Mouse (Mus musculus): ENCODE data around the gene Plpp6.

The Plpp6 gene

DNA sequence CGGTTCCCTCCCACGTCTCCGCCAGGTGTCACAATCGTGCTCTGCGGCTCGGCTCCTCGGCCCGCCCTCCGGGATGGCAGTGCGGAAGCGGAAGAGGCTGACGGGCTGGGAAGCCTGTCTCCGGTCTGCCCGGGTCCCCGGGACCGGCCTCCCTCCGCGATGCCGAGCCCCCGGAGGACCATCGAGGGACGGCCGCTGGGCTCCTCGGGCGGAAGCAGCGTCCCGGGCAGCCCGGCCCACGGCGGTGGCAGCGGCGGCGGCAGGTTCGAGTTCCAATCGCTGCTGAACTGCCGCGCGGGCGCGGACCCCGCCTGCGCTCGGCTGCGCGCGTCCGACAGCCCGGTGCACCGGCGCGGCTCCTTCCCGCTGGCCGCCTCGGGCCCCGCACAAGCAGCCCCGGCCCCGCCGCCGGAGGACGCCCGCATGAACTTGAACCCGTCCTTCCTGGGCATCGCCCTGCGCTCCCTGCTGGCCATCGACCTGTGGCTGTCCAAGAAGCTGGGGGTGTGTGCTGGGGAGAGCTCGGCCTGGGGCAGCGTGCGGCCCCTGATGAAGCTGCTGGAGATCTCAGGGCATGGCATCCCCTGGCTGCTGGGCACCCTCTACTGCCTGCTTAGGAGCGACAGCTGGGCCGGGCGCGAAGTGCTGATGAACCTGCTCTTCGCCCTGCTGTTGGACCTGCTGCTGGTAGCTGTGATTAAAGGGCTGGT is at the start of gene Plpp6:
Gene Plpp6 (plus strand): TSS at position 112 of the 710 bp plus-strand sequence.
- peak; percentile 74 for DNase-seq (ENCODE audit: extremely low spot score, low spot score)

DNA sequence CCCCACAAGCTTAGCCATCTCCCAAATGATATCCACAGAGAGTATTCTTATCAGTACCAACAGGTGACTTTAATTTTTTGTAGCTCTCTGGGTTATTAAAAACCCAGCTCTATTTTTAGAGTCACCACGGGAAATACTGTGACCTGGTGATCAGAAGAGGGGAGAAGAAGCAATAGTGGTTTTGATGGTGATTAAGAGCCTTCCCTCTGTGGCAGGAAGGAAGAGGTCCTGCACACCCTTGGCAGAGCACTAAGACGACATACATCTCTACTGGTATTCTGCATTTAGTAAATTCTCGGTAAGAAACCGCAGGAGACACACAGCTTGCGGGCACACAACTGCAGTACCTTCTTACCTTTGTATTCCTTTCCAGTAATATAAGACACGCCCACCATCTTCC is 49.2 kb upstream of the Plpp6 start:
- no peak for DNase-seq (ENCODE audit: extremely low spot score, low spot score)

- no peak for DNase-seq (ENCODE audit: extremely low spot score, low spot score)
Measured at GRCm38 (mm10) chr19:28915602-28916250, 48.0 kb upstream of the Plpp6 start.

GRCm38 (mm10) chr19:28916492-28916891 is 47.3 kb upstream of the Plpp6 start:
- DNase-seq (ENCODE audit: extremely low spot score, low spot score) = no peak

GRCm38 (mm10) chr19:28917839-28918238 is 45.9 kb upstream of the Plpp6 start:
- no peak for DNase-seq (ENCODE audit: extremely low spot score, low spot score)

DNA sequence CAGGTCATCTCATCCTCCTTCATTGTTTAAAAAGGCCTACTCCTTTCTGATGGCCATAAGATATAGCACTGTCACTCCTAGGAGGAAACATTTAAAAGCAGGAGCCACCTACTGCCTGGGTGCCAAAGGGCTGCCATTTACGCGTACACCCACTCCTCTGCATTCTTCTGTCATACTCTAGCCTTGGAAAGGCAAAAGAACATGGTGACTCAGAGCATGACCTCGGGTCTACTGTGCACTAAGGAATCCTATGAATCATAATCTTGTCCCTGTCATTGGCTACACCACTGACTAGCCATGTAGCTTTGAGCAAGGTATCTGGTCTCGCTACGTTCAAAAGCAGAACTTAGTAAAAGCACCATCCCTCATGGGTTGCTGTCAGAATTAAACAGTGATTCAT is 37.4 kb upstream of the Plpp6 start:
- no peak for DNase-seq (ENCODE audit: extremely low spot score, low spot score)

GRCm38 (mm10) chr19:28927396-28927795 is 36.4 kb upstream of the Plpp6 start:
- no peak for DNase-seq (ENCODE audit: extremely low spot score, low spot score)

DNA sequence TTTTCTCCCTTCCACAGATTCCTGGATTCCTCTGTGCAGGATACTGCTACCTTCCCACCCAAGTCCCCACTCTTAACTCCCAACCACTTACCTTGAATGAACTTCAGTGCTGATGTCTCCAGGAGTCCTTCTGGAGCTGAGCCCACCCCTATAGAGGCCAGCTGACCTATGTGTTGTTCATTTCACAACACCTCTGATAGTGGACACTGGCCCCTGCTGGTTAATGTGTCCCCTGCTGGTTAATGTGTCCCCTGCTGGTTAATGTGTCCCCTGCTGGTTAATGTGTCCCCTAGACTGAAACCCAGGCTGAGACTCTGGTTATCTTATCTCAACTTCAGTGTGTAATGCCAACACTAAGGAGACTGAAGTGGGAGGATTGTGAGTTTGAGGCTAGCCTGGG is 34.7 kb upstream of the Plpp6 start:
- no peak for DNase-seq (ENCODE audit: extremely low spot score, low spot score)

DNA sequence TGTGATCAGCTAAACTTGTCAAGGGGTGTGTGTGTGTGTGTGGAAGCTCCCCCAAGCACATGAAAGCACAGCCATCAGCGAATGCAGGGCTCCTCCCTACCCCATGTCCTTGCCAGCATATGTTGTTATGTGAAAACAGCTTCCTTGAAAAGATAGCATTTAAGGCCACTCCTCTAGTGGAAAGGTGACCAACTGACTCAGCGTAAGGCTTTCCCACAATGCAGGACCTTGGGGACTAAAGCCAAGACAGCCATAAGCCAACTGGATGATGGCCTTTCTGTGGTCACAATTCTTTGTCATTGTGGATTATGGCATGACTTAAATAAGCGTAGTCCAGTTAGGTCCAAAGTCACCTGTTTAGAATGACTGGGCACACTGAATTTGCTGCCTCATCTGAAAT is 28.9 kb upstream of the Plpp6 start:
- no peak for DNase-seq (ENCODE audit: extremely low spot score, low spot score)

- DNase-seq (ENCODE audit: extremely low spot score, low spot score) = no peak
Measured at GRCm38 (mm10) chr19:28940135-28940874, 23.4 kb upstream of the Plpp6 start.

GRCm38 (mm10) chr19:28941271-28941670 is 22.5 kb upstream of the Plpp6 start:
- DNase-seq (ENCODE audit: extremely low spot score, low spot score) = no peak

DNA sequence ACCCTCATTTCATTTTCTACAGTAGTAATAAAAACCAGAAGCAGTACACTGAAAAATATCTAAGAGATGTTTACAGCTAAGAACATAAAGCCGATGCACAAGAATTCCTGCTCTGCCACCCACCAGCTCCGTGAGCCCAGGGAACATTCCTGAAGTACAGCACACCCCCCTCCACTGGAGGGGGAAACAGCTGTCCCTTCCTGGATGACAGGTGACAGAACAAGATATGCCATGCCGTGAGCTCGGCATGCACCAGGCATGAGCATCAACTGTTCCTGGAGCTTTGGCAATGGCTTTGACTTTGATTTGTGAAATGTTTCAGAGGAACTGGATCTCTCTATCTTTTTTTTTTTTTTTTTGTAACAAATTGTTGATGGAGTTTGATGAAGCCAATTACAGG is 17.0 kb upstream of the Plpp6 start:
- DNase-seq (ENCODE audit: extremely low spot score, low spot score) = no peak

DNA sequence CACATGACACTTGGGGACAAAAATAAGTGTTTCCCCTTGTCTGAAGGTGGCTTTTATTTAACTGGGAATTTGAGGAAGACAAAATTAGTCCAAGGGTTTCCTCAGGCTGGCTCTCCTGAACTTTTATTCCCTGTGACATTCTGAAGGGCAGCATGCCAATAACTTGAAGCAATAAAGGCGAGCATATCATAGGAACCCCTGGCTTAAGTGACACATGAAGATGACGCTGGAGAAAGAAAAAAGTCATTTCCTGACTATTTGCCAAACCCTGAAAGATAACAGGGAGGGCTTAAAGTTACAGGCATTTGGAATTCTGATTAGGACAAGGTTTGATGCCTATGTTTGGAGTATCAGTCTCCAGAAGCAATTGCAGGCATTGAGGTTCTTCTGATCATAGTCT is 16.4 kb upstream of the Plpp6 start:
- DNase-seq (ENCODE audit: extremely low spot score, low spot score) = no peak

DNA sequence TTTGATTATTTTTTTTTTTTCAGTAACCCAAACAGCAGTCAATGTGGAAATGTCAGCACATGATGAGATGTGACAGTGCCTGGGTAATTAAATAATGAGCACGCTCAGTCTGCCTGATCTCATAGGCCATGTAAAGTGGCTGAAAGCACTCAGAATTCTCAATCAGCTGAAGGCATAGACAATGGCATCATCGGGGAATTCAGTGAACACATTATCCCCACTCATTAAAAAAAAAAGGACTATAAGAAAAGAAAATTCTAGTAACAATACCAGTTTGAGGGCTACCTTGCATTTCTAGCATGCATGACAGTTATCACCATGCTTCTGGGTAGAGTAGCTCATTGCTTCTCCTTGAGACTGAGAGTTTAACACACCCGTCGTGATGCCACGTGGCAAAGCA is 12.5 kb upstream of the Plpp6 start:
- DNase-seq (ENCODE audit: extremely low spot score, low spot score) = no peak

DNA sequence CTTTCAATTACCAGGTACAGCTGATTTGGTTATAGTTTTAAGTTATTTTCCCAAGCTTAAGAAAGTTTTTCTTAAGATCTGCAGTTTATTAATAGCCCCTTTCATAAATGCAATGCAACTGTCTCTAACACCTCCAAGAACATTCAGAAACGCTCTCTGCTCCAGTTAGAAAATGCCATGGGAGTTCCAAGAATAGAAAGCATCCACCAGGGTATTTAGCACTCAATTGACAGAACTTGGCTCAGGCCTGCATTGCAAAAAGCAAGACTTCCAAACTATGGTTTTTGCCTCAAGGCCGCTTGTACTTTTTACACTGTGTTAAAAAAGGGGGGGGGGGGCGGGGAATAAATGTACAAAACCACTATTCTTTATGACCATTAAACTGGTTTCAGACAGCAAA is 640 bp upstream of the Plpp6 start:
- no peak for DNase-seq (ENCODE audit: extremely low spot score, low spot score)

DNA sequence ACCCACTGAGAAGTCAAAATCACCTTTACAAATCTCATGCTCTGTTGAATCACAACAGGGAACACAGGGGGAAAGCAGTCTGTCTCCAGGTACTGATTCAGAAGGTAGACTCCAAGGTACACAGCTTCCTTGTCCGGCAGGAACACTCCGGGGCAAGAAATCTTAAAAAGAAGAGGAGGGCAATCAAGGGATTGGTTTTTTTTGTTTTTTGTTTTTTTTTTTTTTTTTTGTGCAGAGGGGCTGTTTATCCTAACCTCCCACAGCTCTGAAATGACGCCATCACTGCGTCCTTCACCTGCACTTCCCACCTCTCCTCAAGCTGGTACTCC is 276 bp upstream of the Plpp6 start:
- DNase-seq (ENCODE audit: extremely low spot score, low spot score) = no peak

DNA sequence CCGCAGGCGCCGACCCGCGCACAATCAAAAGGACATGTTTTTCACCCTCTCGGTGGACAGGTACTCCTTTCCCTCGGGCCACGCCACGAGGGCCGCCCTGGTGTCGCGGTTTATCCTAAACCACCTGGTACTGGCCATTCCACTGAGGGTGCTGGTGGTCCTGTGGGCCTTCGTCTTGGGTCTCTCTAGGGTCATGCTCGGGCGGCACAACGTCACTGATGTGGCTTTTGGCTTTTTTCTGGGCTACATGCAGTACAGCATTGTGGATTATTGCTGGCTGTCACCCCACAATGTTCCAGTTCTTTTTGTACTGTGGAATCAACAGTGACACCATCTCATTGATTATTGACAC is 775 bp downstream of the Plpp6 start:
- DNase-seq (ENCODE audit: extremely low spot score, low spot score) = no peak

DNA sequence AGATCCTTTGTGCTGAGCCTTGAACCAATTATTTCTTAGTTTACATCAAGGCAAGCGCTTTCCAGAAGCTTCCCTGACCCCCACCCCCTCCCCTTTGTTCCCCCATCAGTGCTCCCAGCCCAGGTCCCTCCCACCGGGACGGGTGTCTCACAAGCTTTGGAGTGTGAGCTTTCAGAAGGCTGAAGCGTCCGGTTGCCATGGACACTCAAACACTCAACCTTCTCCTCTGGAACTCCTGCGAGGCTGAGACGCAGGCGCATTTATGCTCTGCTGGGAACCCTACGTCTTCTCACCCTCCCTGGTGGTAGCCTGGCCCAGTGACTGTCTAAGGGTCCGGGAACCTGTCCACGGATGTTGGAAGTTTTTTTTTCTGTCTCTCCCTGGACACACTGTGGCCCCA is 3.9 kb downstream of the Plpp6 start, which contains the start of gene 4430402I18Rik:
Gene 4430402I18Rik (minus strand): TSS at position 149 of the 400 bp plus-strand sequence.
- peak; percentile 31 for DNase-seq (ENCODE audit: extremely low spot score, low spot score)

- DNase-seq (ENCODE audit: extremely low spot score, low spot score) = no peak
Measured at GRCm38 (mm10) chr19:28968178-28968577, 4.4 kb downstream of the Plpp6 start.

- DNase-seq (ENCODE audit: extremely low spot score, low spot score) = no peak
Measured at GRCm38 (mm10) chr19:28969231-28969630, 5.5 kb downstream of the Plpp6 start.

- no peak for DNase-seq (ENCODE audit: extremely low spot score, low spot score)
Measured at GRCm38 (mm10) chr19:28970251-28970650, 6.5 kb downstream of the Plpp6 start.

DNA sequence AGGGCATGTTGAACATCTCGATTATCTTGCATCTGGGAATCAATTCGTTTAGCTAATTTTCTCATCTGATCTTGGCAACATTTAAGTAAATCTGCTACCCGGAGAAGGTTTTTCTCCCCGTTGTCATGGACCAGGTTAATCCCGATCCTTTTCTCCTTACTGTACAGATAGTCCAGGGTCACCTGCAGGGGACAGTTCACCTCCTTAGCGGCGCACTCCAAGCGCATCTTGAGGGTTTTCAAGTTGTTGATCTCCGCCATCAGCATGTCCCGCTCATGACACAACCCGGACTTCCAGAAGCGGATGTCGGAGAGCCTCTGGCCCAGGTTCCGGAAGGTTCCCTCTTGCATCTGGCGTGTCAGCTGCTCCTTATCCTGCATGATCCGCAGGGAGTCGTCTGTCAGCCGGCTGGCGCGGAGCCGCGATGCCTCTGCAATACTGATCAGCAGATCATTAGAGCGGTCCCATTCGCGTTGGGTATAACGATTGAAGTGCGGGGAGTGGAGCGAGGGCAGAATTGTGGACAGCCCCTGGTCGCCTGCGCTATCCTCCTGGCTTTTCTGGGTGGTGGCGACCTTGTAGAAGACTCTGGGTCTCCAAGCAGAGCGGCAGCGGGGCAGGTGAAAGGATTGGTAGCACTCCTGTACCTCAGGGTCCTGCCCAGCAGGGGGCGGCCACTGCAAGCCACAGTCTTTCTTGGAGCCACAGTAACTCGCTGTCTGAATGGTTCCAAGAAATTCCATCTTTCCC is 11.3 kb downstream of the Plpp6 start:
- DNase-seq (ENCODE audit: extremely low spot score, low spot score) = peak; percentile 82

Measured in neural tube, embryonic 10.5 days (tissue).